Mouse (Mus musculus): ENCODE measurements around the gene Adh1. TPM values are rescaled to one million over a fixed set of nuclear protein-coding genes. Genes with fewer than 3 reads are reported as not detected.

The Adh1 gene
- polyA plus RNA-seq, 1 experiment from 2014 or later: 160 TPM

GRCm38 (mm10) chr3:138222511-138222910 lies 38.3 kb upstream of the Adh1 start:
- 56% methylated on average over 4 of the region's 4 CpGs for WGBS
- DNase-seq (ENCODE audit: low spot score) (no peak), ATAC-seq (replicated peaks; ENCODE audit: low FRiP score, low read depth) (no peak)

GRCm38 (mm10) chr3:138222952-138223351 lies 37.8 kb upstream of the Adh1 start:
- TF ChIP-seq CTCF (IDR thresholded peaks at IDR 0.05; ENCODE audit: low read depth): peak; percentile 88
- WGBS: 56% methylated on average over 5 of the region's 5 CpGs

More at GRCm38 (mm10) chr3:138222511-138222910, 38.3 kb upstream of the Adh1 start:
- Histone ChIP-seq H3K27me3 (ENCODE audit: insufficient read depth, low read length) (no peaks in the 10 kb centered on the region), H3K9me3 (replicated peaks; ENCODE audit: low read length) (no peaks in the 10 kb centered on the region), H3K4me1 (replicated peaks; ENCODE audit: insufficient read depth, low read length) (no peaks in the 10 kb centered on the region), H3K4me3 (replicated peaks; ENCODE audit: low read depth, low read length) (no peak overlapping the region), H3K4me2 (ENCODE audit: low read length) (no peak overlapping the region), H3K27ac (no peak overlapping the region), H3K9ac (ENCODE audit: low read depth, low read length) (no peak overlapping the region), H3K36me3 (ENCODE audit: insufficient read depth, low read length) (no peaks in the 10 kb centered on the region)
- TF ChIP-seq CTCF (IDR thresholded peaks at IDR 0.05; ENCODE audit: low read depth): no peak

GRCm38 (mm10) chr3:138224363-138224954 lies 36.3 kb upstream of the Adh1 start:
- Histone ChIP-seq H3K27me3 (ENCODE audit: insufficient read depth, low read length) (no peaks in the 10 kb centered on the region), H3K4me2 (ENCODE audit: low read length) (no peak overlapping the region), H3K9ac (ENCODE audit: low read depth, low read length) (no peak overlapping the region), H3K36me3 (ENCODE audit: insufficient read depth, low read length) (no peaks in the 10 kb centered on the region), H3K27ac (no peak overlapping the region), H3K9me3 (replicated peaks; ENCODE audit: low read length) (no peaks in the 10 kb centered on the region), H3K4me1 (replicated peaks; ENCODE audit: insufficient read depth, low read length) (no peaks in the 10 kb centered on the region), H3K4me3 (replicated peaks; ENCODE audit: low read depth, low read length) (no peak overlapping the region)
- DNase-seq (ENCODE audit: low spot score): no peak
- 83% methylated on average over 13 of the region's 13 CpGs for WGBS
- no peak for ATAC-seq (replicated peaks; ENCODE audit: low FRiP score, low read depth)
- TF ChIP-seq CTCF (IDR thresholded peaks at IDR 0.05; ENCODE audit: low read depth): no peak

More at GRCm38 (mm10) chr3:138222952-138223351, 37.8 kb upstream of the Adh1 start:
- Histone ChIP-seq H3K9me3 (replicated peaks; ENCODE audit: low read length) (no peaks in the 10 kb centered on the region), H3K27me3 (ENCODE audit: insufficient read depth, low read length) (no peaks in the 10 kb centered on the region), H3K4me2 (ENCODE audit: low read length) (no peak overlapping the region), H3K36me3 (ENCODE audit: insufficient read depth, low read length) (no peaks in the 10 kb centered on the region), H3K4me3 (replicated peaks; ENCODE audit: low read depth, low read length) (no peak overlapping the region), H3K9ac (ENCODE audit: low read depth, low read length) (no peak overlapping the region), H3K4me1 (replicated peaks; ENCODE audit: insufficient read depth, low read length) (no peaks in the 10 kb centered on the region), H3K27ac (no peak overlapping the region)
- ATAC-seq (replicated peaks; ENCODE audit: low FRiP score, low read depth): peak; percentile 72; the same call in 1 of the 2 replicates
- peak; percentile 89 for DNase-seq (ENCODE audit: low spot score)

GRCm38 (mm10) chr3:138225331-138225730 lies 35.5 kb upstream of the Adh1 start:
- 80% methylated on average over 6 of the region's 7 CpGs for WGBS
- H3K9ac ChIP-seq (ENCODE audit: low read depth, low read length): no peak overlapping the region
- H3K4me3 ChIP-seq (replicated peaks; ENCODE audit: low read depth, low read length): no peak overlapping the region
- H3K4me1 ChIP-seq (replicated peaks; ENCODE audit: insufficient read depth, low read length): no peaks in the 10 kb centered on the region
- no peak overlapping the region for H3K27ac ChIP-seq
- no peak for DNase-seq (ENCODE audit: low spot score)
- H3K27me3 ChIP-seq (ENCODE audit: insufficient read depth, low read length): no peaks in the 10 kb centered on the region
- no peaks in the 10 kb centered on the region for H3K9me3 ChIP-seq (replicated peaks; ENCODE audit: low read length)
- no peaks in the 10 kb centered on the region for H3K36me3 ChIP-seq (ENCODE audit: insufficient read depth, low read length)
- ATAC-seq (replicated peaks; ENCODE audit: low FRiP score, low read depth): no peak
- no peak overlapping the region for H3K4me2 ChIP-seq (ENCODE audit: low read length)
- TF ChIP-seq CTCF (IDR thresholded peaks at IDR 0.05; ENCODE audit: low read depth): no peak

- no peak overlapping the region for H3K4me3 ChIP-seq (replicated peaks; ENCODE audit: low read depth, low read length)
- H3K4me1 ChIP-seq (replicated peaks; ENCODE audit: insufficient read depth, low read length): no peaks in the 10 kb centered on the region
- no peaks in the 10 kb centered on the region for H3K36me3 ChIP-seq (ENCODE audit: insufficient read depth, low read length)
- no peak overlapping the region for H3K27ac ChIP-seq
- no peak for TF ChIP-seq CTCF (IDR thresholded peaks at IDR 0.05; ENCODE audit: low read depth)
- no peak; the same call in 1 of the 2 replicates for ATAC-seq (replicated peaks; ENCODE audit: low FRiP score, low read depth)
- no peak overlapping the region for H3K4me2 ChIP-seq (ENCODE audit: low read length)
- no peaks in the 10 kb centered on the region for H3K27me3 ChIP-seq (ENCODE audit: insufficient read depth, low read length)
- H3K9ac ChIP-seq (ENCODE audit: low read depth, low read length): no peak overlapping the region
- no peak for DNase-seq (ENCODE audit: low spot score)
- no peaks in the 10 kb centered on the region for H3K9me3 ChIP-seq (replicated peaks; ENCODE audit: low read length)
- WGBS: 50% methylated on average over 7 of the region's 7 CpGs
Observed at GRCm38 (mm10) chr3:138225853-138226252, 34.9 kb upstream of the Adh1 start.

- no peaks in the 10 kb centered on the region for H3K36me3 ChIP-seq (ENCODE audit: insufficient read depth, low read length)
- 95% methylated on average over 6 of the region's 6 CpGs for WGBS
Observed at GRCm38 (mm10) chr3:138226476-138226875, 34.3 kb upstream of the Adh1 start.

GRCm38 (mm10) chr3:138227082-138227481 lies 33.7 kb upstream of the Adh1 start:
- Histone ChIP-seq H3K9ac (ENCODE audit: low read depth, low read length) (no peak overlapping the region), H3K27me3 (ENCODE audit: insufficient read depth, low read length) (no peaks in the 10 kb centered on the region), H3K9me3 (replicated peaks; ENCODE audit: low read length) (no peaks in the 10 kb centered on the region), H3K4me2 (ENCODE audit: low read length) (no peak overlapping the region), H3K4me3 (replicated peaks; ENCODE audit: low read depth, low read length) (no peak overlapping the region), H3K36me3 (ENCODE audit: insufficient read depth, low read length) (no peaks in the 10 kb centered on the region), H3K4me1 (replicated peaks; ENCODE audit: insufficient read depth, low read length) (no peaks in the 10 kb centered on the region), H3K27ac (no peak overlapping the region)
- TF ChIP-seq CTCF (IDR thresholded peaks at IDR 0.05; ENCODE audit: low read depth): no peak
- ATAC-seq (replicated peaks; ENCODE audit: low FRiP score, low read depth) (no peak), DNase-seq (ENCODE audit: low spot score) (no peak)
- WGBS: 99% methylated on average over 2 of the region's 2 CpGs

More at GRCm38 (mm10) chr3:138226476-138226875, 34.3 kb upstream of the Adh1 start:
- TF ChIP-seq CTCF (IDR thresholded peaks at IDR 0.05; ENCODE audit: low read depth): no peak
- DNase-seq (ENCODE audit: low spot score) (no peak), ATAC-seq (replicated peaks; ENCODE audit: low FRiP score, low read depth) (no peak)
- Histone ChIP-seq H3K9me3 (replicated peaks; ENCODE audit: low read length) (no peaks in the 10 kb centered on the region), H3K9ac (ENCODE audit: low read depth, low read length) (no peak overlapping the region), H3K4me2 (ENCODE audit: low read length) (no peak overlapping the region), H3K27ac (no peak overlapping the region), H3K27me3 (ENCODE audit: insufficient read depth, low read length) (no peaks in the 10 kb centered on the region), H3K4me1 (replicated peaks; ENCODE audit: insufficient read depth, low read length) (no peaks in the 10 kb centered on the region), H3K4me3 (replicated peaks; ENCODE audit: low read depth, low read length) (no peak overlapping the region)

Measured in kidney, postnatal 0 days (tissue).